Mouse (Mus musculus) adrenal gland, postnatal 14 days (tissue): ENCODE results near the gene Slamf6. TPM values are rescaled to one million over a fixed set of nuclear protein-coding genes. Genes with fewer than 3 reads are reported as not detected.
"Not testable (repeated sequence)": the region's sequence is repeated elsewhere in the genome, so short reads cannot be mapped to it uniquely, and the experiment has no call there.

Experiments
- DNase-seq: peaks from one replicate; pipeline ENCODE4 v3.0.0; 2021; ENCODE audit warnings: mixed read lengths
- long read RNA-seq, 2 experiments: library from polyadenylated mRNA; stranded (forward); transcript quantifications; one replicate each; pipeline ENCODE4 v2.0.0; 2021
- total RNA-seq: library from RNA; stranded (reverse); gene quantifications from 2 replicates; pipeline ENCODE4 v1.2.3, GENCODE M21; 2021

Gene Slamf6
- 1.5 and 9.3 TPM in 2 replicates for total RNA-seq
- long read RNA-seq, experiment 1: 0 reads
- long read RNA-seq, experiment 2, partial matches to known transcripts: 0 of 1 reads
- long read RNA-seq, experiment 2, other reads (novel, unspliced or antisense): 0 of 1 reads

- no peak for DNase-seq
These were observed at the start of gene Slamf6 for GRCm38 (mm10) chr1:171917305-171918039. TSS of gene Slamf6 (plus strand) at chr1:171917515.

- no peak for DNase-seq
These were observed 30.3 kb upstream of the Slamf6 start for GRCm38 (mm10) chr1:171886989-171887388.

- DNase-seq: not testable (repeated sequence)
These were observed 22.0 kb upstream of the Slamf6 start, which contains the start of gene Gm10521 for GRCm38 (mm10) chr1:171895364-171895763. TSS of gene Gm10521 (plus strand) at chr1:171895664.

GRCm38 (mm10) chr1:171904011-171904410 lies 13.3 kb upstream of the Slamf6 start:
- no peak for DNase-seq

- DNase-seq: no peak
These were observed 1.5 kb upstream of the Slamf6 start for GRCm38 (mm10) chr1:171915638-171916458.

- DNase-seq: no peak
These were observed 1.0 kb downstream of the Slamf6 start for GRCm38 (mm10) chr1:171918136-171918920.

GRCm38 (mm10) chr1:171919193-171919592 lies 1.9 kb downstream of the Slamf6 start:
- no peak for DNase-seq

GRCm38 (mm10) chr1:171919901-171920510 lies 2.7 kb downstream of the Slamf6 start:
- no peak for DNase-seq

- no peak for DNase-seq
These were observed 3.8 kb downstream of the Slamf6 start for GRCm38 (mm10) chr1:171920989-171921621.

GRCm38 (mm10) chr1:171921641-171922040 lies 4.3 kb downstream of the Slamf6 start:
- DNase-seq: no peak

- no peak for DNase-seq
These were observed 5.5 kb downstream of the Slamf6 start for GRCm38 (mm10) chr1:171922844-171923243.

GRCm38 (mm10) chr1:171924900-171925299 lies 7.6 kb downstream of the Slamf6 start:
- no peak for DNase-seq

- no peak for DNase-seq
These were observed 16.5 kb downstream of the Slamf6 start for GRCm38 (mm10) chr1:171933851-171934250.

GRCm38 (mm10) chr1:171938952-171939948 lies 21.9 kb downstream of the Slamf6 start:
- no peak for DNase-seq

GRCm38 (mm10) chr1:171940626-171941025 lies 23.3 kb downstream of the Slamf6 start:
- no peak for DNase-seq

- DNase-seq: no peak
These were observed 29.2 kb downstream of the Slamf6 start for GRCm38 (mm10) chr1:171946447-171946995.

- no peak for DNase-seq
These were observed 31.0 kb downstream of the Slamf6 start for GRCm38 (mm10) chr1:171948161-171948945.

GRCm38 (mm10) chr1:171948946-171949508 lies 31.7 kb downstream of the Slamf6 start:
- DNase-seq: no peak
